Mouse (Mus musculus) neural tube, embryonic 14.5 days (tissue): ENCODE data around the gene Fubp3. TPM values are rescaled to one million over a fixed set of nuclear protein-coding genes. Genes with fewer than 3 reads are reported as not detected.
A peak's percentile ranks its signal among the peaks of the same experiment; 100 is the strongest.
"Not testable (repeated sequence)": the region's sequence is repeated elsewhere in the genome, so short reads cannot be mapped to it uniquely, and the experiment has no call there.

Experiments
- ATAC-seq: fragments of 200-750 bp; cut with Nextera tagmentation; 2 replicates; pipeline ENCODE4 v1.8.0; 2017; ENCODE audit warnings: low read depth, mild to moderate bottlenecking, moderate TSS enrichment, moderate library complexity
- H3K27ac ChIP-seq: fragments of 300-500 bp; sonication (generic); 2 replicates; pipeline ENCODE4 v1.5.1; 2014; ENCODE audit warnings: low read depth, mild to moderate bottlenecking, control low read depth, low read length, moderate library complexity, mixed read lengths
- H3K27me3 ChIP-seq: fragments of 300-500 bp; sonication (generic); 2 replicates; pipeline ENCODE4 v1.6.1; 2014; ENCODE audit warnings: low read length; ENCODE audit not compliant: control insufficient read depth, insufficient read depth
- H3K36me3 ChIP-seq: fragments of 300-500 bp; sonication (generic); 2 replicates; pipeline ENCODE4 v1.6.1; 2014; ENCODE audit warnings: low read length, mixed read lengths; ENCODE audit not compliant: control insufficient read depth, insufficient read depth
- H3K4me1 ChIP-seq: fragments of 300-500 bp; sonication (generic); 2 replicates; pipeline ENCODE4 v1.6.1; 2014; ENCODE audit warnings: low read length; ENCODE audit not compliant: control insufficient read depth, insufficient read depth
- H3K4me2 ChIP-seq: fragments of 300-500 bp; sonication (generic); 2 replicates; pipeline ENCODE4 v1.6.1; 2014; ENCODE audit warnings: mild to moderate bottlenecking, low read depth, low read length, control low read depth
- H3K4me3 ChIP-seq: fragments of 300-500 bp; sonication (generic); 2 replicates; pipeline ENCODE4 v1.5.1; 2014; ENCODE audit warnings: low read depth, low read length, control low read depth, mixed read lengths
- H3K9ac ChIP-seq: fragments of 300-500 bp; sonication (generic); replicated peaks from 2 replicates; pipeline ENCODE4 v1.6.1; 2014; ENCODE audit warnings: low read depth, mild to moderate bottlenecking, control low read depth, low read length, mixed read lengths
- H3K9me3 ChIP-seq: fragments of 300-500 bp; sonication (generic); 2 replicates; pipeline ENCODE4 v1.6.1; 2016; ENCODE audit warnings: low read length; ENCODE audit not compliant: control insufficient read depth
- WGBS: fragments of 180-500 bp; shearing (Covaris S2); extraction: QIAGEN DNeasy Blood & Tissue Kit; methylation state at CpG from one replicate; pipeline ENCODE4 v1.1.7; 2014; 5-methylcytosine and 5-hydroxymethylcytosine counted together
- polyA plus RNA-seq: library from polyadenylated mRNA; unstranded; fragments of >200 nt; fragmentation: Nextera tagmentation; extraction: Ambion mirVana; gene quantifications from 2 replicates; pipeline ENCODE4 v1.2.1, GENCODE M21; 2014

Fubp3 gene
- polyA plus RNA-seq, 1 experiment from 2014 or later, result 47.8 TPM

GRCm38 (mm10) chr2:31551351-31551750 is 21.1 kb upstream of the Fubp3 start:
- not testable (repeated sequence) for H3K36me3 ChIP-seq, H3K4me3 ChIP-seq, H3K9me3 ChIP-seq, H3K4me1 ChIP-seq, ATAC-seq, H3K9ac ChIP-seq, H3K27ac ChIP-seq, H3K27me3 ChIP-seq, H3K4me2 ChIP-seq
- WGBS, result 89% methylated on average over 3 of the region's 3 CpGs

GRCm38 (mm10) chr2:31551971-31552370 is 20.5 kb upstream of the Fubp3 start:
- Histone ChIP-seq H3K4me1 (no peaks in the 10 kb centered on the region), H3K27me3 (no peaks in the 10 kb centered on the region), H3K27ac (no peak overlapping the region), H3K36me3 (no peaks in the 10 kb centered on the region), H3K4me3 (no peak overlapping the region), H3K9ac (no peak overlapping the region), H3K9me3 (no peaks in the 10 kb centered on the region), H3K4me2 (no peak overlapping the region)
- WGBS, result 92% methylated on average over 10 of the region's 10 CpGs
- ATAC-seq, result no peak

GRCm38 (mm10) chr2:31554619-31555018 is 17.8 kb upstream of the Fubp3 start:
- 83% methylated on average over 5 of the region's 5 CpGs for WGBS
- Histone ChIP-seq H3K27me3 (no peaks in the 10 kb centered on the region), H3K9me3 (no peaks in the 10 kb centered on the region), H3K4me1 (no peaks in the 10 kb centered on the region), H3K4me3 (no peak overlapping the region), H3K4me2 (no peak overlapping the region), H3K9ac (no peak overlapping the region), H3K27ac (no peak overlapping the region), H3K36me3 (no peaks in the 10 kb centered on the region)
- ATAC-seq, result no peak

- peak; percentile 56 for ATAC-seq
- peak overlapping the region; percentile 98 for H3K9ac ChIP-seq
- 3% methylated on average over 38 of the region's 41 CpGs for WGBS
- H3K4me1 ChIP-seq, result peaks cover 19% of the 10 kb centered on the region
- no peaks in the 10 kb centered on the region for H3K36me3 ChIP-seq
- H3K9me3 ChIP-seq, result no peaks in the 10 kb centered on the region
- H3K27me3 ChIP-seq, result no peaks in the 10 kb centered on the region
- peak overlapping the region; percentile 87 for H3K27ac ChIP-seq
- peak overlapping the region; percentile 87 for H3K4me3 ChIP-seq
- peak overlapping the region; percentile 93 for H3K4me2 ChIP-seq
Measured at GRCm38 (mm10) chr2:31572915-31573635, 624 bp downstream of the Fubp3 start.

GRCm38 (mm10) chr2:31581617-31582016 is 9.2 kb downstream of the Fubp3 start:
- no peak overlapping the region for H3K4me2 ChIP-seq
- no peak for ATAC-seq
- H3K9me3 ChIP-seq, result no peaks in the 10 kb centered on the region
- no peaks in the 10 kb centered on the region for H3K4me1 ChIP-seq
- no peak overlapping the region for H3K9ac ChIP-seq
- 56% methylated on average over 2 of the region's 2 CpGs for WGBS
- H3K27ac ChIP-seq, result no peak overlapping the region
- H3K27me3 ChIP-seq, result no peaks in the 10 kb centered on the region
- no peak overlapping the region for H3K4me3 ChIP-seq
- H3K36me3 ChIP-seq, result peaks cover 3% of the 10 kb centered on the region; the same call in 1 of the 2 replicates

- H3K27ac ChIP-seq, result no peak overlapping the region
- no peak for ATAC-seq
- no peak overlapping the region for H3K4me2 ChIP-seq
- H3K27me3 ChIP-seq, result no peaks in the 10 kb centered on the region
- peaks cover 18% of the 10 kb centered on the region for H3K36me3 ChIP-seq
- 85% methylated on average over 9 of the region's 9 CpGs for WGBS
- H3K9ac ChIP-seq, result no peak overlapping the region
- H3K4me3 ChIP-seq, result no peak overlapping the region
- H3K4me1 ChIP-seq, result no peaks in the 10 kb centered on the region
- H3K9me3 ChIP-seq, result no peaks in the 10 kb centered on the region
Measured at GRCm38 (mm10) chr2:31591799-31592484, 19.5 kb downstream of the Fubp3 start.

GRCm38 (mm10) chr2:31607555-31607954 is 35.1 kb downstream of the Fubp3 start:
- Histone ChIP-seq H3K4me1 (0 out of 2 replicates have a peak, but pooled peaks cover 9% of the 10 kb centered on the region), H3K36me3 (peaks cover 59% of the 10 kb centered on the region), H3K27ac (no peak overlapping the region), H3K9ac (no peak overlapping the region), H3K27me3 (peaks cover 18% of the 10 kb centered on the region), H3K4me3 (no peak overlapping the region), H3K9me3 (no peaks in the 10 kb centered on the region), H3K4me2 (no peak overlapping the region)
- WGBS, result 97% methylated on average over 1 of the region's 1 CpGs
- no peak for ATAC-seq

- Histone ChIP-seq H3K4me3 (no peak overlapping the region), H3K36me3 (peaks cover 68% of the 10 kb centered on the region), H3K9me3 (no peaks in the 10 kb centered on the region), H3K4me2 (no peak overlapping the region), H3K27me3 (peaks cover 18% of the 10 kb centered on the region), H3K27ac (no peak overlapping the region), H3K4me1 (0 out of 2 replicates have a peak, but pooled peaks cover 9% of the 10 kb centered on the region), H3K9ac (no peak overlapping the region)
- WGBS, result 10% methylated on average over 7 of the region's 7 CpGs
- ATAC-seq, result peak; percentile 76
Measured at GRCm38 (mm10) chr2:31609859-31610261, 37.4 kb downstream of the Fubp3 start.

GRCm38 (mm10) chr2:31610922-31611321 is 38.5 kb downstream of the Fubp3 start:
- Histone ChIP-seq H3K9ac (no peak overlapping the region), H3K4me3 (no peak overlapping the region), H3K27ac (no peak overlapping the region), H3K4me2 (no peak overlapping the region), H3K36me3 (peaks cover 68% of the 10 kb centered on the region), H3K4me1 (0 out of 2 replicates have a peak, but pooled peaks cover 9% of the 10 kb centered on the region), H3K9me3 (no peaks in the 10 kb centered on the region), H3K27me3 (peaks cover 15% of the 10 kb centered on the region)
- no peak for ATAC-seq
- WGBS, result 31% methylated on average over 4 of the region's 4 CpGs
